Mouse (Mus musculus) kidney, postnatal 0 days (tissue): ENCODE data around the gene Ap1b1. TPM values are rescaled to one million over a fixed set of nuclear protein-coding genes. Genes with fewer than 3 reads are reported as not detected.

Experiments used
- ATAC-seq: fragments of 200-750 bp; cut with Nextera tagmentation; replicated peaks from 2 replicates; pipeline ENCODE4 v1.8.0; 2017; ENCODE audit warnings: low read depth, moderate number of reproducible peaks, moderate TSS enrichment, moderate library complexity; ENCODE audit not compliant: low FRiP score
- DNase-seq: peaks from one replicate; pipeline ENCODE4 v3.0.0-alpha.2; 2016; ENCODE audit warnings: low spot score
- H3K27ac ChIP-seq: fragments of 300-500 bp; sonication (generic); 2 replicates; pipeline ENCODE4 v1.5.1; 2014; ENCODE audit warnings: mild to moderate bottlenecking
- H3K27me3 ChIP-seq: fragments of 300-500 bp; sonication (generic); 2 replicates; pipeline ENCODE4 v1.6.1; 2014; ENCODE audit warnings: low read length, mixed read lengths; ENCODE audit not compliant: insufficient read depth
- H3K36me3 ChIP-seq: fragments of 300-500 bp; sonication (generic); 2 replicates; pipeline ENCODE4 v1.6.1; 2014; ENCODE audit warnings: low read length, mixed read lengths; ENCODE audit not compliant: insufficient read depth
- H3K4me1 ChIP-seq: fragments of 300-500 bp; sonication (generic); replicated peaks from 2 replicates; pipeline ENCODE4 v1.6.1; 2014; ENCODE audit warnings: antibody characterized with exemption, low read length, mixed read lengths; ENCODE audit not compliant: insufficient read depth
- H3K4me2 ChIP-seq: fragments of 300-500 bp; sonication (generic); 2 replicates; pipeline ENCODE4 v1.6.1; 2014; ENCODE audit warnings: mild to moderate bottlenecking, low read length, moderate library complexity, mixed read lengths
- H3K4me3 ChIP-seq: fragments of 300-500 bp; sonication (generic); replicated peaks from 2 replicates; pipeline ENCODE4 v1.5.1; 2014; ENCODE audit warnings: low read depth, low read length
- H3K9ac ChIP-seq: fragments of 300-500 bp; sonication (generic); 2 replicates; pipeline ENCODE4 v1.6.1; 2014; ENCODE audit warnings: low read depth, low read length
- H3K9me3 ChIP-seq: fragments of 300-500 bp; sonication (generic); replicated peaks from 2 replicates; pipeline ENCODE4 v1.6.1; 2016; ENCODE audit warnings: low read length, inconsistent platforms, mixed read lengths
- CTCF ChIP-seq: IDR thresholded peaks from 2 replicates; pipeline ENCODE4 v1.5.1; 2016; ENCODE audit warnings: antibody characterized with exemption, low read depth, mild to moderate bottlenecking, moderate library complexity
- WGBS: fragments of 180-500 bp; shearing (Covaris S2); extraction: QIAGEN DNeasy Blood & Tissue Kit; methylation state at CpG from one replicate; pipeline ENCODE4 v1.1.7; 2014; 5-methylcytosine and 5-hydroxymethylcytosine counted together
- polyA plus RNA-seq: library from polyadenylated mRNA; unstranded; fragments of >200 nt; fragmentation: Nextera tagmentation; extraction: Ambion mirVana; gene quantifications from 2 replicates; pipeline ENCODE4 v1.2.1, GENCODE M21; 2015

Gene Ap1b1
- polyA plus RNA-seq, 1 experiment from 2014 or later, result 54.5 TPM

DNA sequence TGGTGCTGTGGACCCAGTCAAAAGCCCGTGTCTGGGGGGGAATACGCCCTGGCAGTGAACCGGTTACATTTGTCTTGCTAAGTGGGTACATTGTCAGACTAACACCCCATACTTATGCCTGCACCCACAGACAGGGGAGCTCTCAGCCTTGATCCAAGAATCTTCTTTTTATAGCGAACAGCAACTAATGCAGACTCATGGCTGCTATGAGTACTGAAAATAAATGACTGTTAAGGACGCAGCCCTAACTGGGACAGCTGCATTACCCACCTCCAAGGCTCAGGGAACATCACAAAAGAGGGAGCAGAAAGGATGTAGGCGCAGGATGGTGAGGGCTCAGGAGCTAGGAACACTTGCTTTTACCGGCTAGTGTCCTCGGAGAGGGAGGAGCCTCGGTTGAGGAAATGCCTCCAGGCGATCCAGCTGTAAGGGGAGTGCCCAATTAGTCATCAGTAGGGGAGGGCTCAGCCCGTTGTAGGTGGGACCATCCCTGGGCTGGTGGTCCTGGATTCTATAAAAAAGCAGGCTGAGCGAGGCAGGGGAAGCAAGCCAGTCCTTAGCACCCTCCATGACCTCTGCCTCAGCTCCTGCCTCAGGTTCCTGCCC, 59.8 kb downstream of the Ap1b1 start:
- no peak for TF ChIP-seq CTCF
- no peak overlapping the region for H3K27ac ChIP-seq
- no peaks in the 10 kb centered on the region for H3K27me3 ChIP-seq
- 43% methylated on average over 12 of the region's 12 CpGs for WGBS
- H3K36me3 ChIP-seq, result 0 out of 2 replicates have a peak, but pooled peaks cover 3% of the 10 kb centered on the region
- no peak overlapping the region for H3K4me3 ChIP-seq
- H3K4me2 ChIP-seq, result no peak overlapping the region
- H3K9me3 ChIP-seq, result no peaks in the 10 kb centered on the region
- H3K4me1 ChIP-seq, result no peaks in the 10 kb centered on the region
- DNase-seq (no peak), ATAC-seq (no peak)
- no peak overlapping the region for H3K9ac ChIP-seq

DNA sequence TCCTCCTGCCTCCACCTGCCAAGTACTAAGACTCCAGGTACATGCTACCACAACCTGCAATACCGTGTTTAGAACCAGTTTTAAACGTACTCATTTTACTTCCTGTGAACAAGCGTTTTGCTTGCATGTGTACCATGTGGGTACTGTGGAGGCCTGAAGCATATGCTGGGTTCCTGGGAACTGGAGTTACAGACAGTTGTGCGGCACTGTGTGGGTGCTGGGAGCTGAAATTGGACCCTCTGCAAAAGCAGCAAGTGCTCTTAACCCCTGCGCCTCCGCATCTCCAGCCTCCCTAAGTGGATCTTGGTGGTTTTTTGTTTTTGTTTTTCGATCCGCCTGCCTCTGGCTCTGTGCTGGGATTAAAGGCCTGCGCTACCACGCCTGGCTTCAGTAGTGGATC, 65.0 kb downstream of the Ap1b1 start:
- no peaks in the 10 kb centered on the region for H3K36me3 ChIP-seq
- H3K4me3 ChIP-seq, result no peak overlapping the region
- no peaks in the 10 kb centered on the region for H3K4me1 ChIP-seq
- H3K9me3 ChIP-seq, result no peaks in the 10 kb centered on the region
- H3K27me3 ChIP-seq, result no peaks in the 10 kb centered on the region
- TF ChIP-seq CTCF, result no peak
- ATAC-seq, result no peak
- no peak overlapping the region for H3K4me2 ChIP-seq
- 69% methylated on average over 10 of the region's 10 CpGs for WGBS
- H3K9ac ChIP-seq, result no peak overlapping the region
- DNase-seq, result no peak
- no peak overlapping the region for H3K27ac ChIP-seq

DNA sequence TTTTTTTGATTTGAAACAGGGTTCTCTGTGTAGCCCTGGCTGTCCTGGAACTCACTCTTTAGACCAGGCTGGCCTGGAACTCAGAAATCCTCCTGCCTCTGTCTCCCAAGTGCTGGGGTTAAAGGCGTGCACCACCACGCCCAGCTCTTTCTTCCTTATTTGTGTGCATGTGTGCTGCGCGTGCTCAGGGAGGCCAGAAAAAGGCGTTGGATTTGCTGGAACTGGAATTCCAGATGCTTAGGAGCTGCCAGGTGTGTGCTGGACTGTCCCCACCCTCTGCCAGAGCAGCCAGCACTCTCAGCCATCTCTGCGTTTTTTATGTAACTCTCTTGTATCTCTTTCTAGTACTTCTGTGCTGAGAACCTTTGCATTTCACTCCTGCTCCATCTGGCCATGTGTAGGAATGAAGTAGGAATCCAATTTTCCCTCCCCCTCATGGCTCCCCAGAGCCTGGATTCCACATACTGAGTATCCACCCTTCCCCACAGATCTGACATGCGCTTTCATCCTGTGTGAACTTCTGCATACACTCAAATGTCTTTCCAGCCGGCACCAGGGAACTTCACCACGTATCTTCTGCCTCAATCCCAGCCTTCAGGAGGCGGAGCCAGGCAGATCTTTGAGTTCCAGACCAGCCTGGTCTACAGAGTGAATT, 65.7 kb downstream of the Ap1b1 start:
- no peaks in the 10 kb centered on the region for H3K36me3 ChIP-seq
- ATAC-seq (no peak), DNase-seq (no peak)
- H3K27ac ChIP-seq, result no peak overlapping the region
- H3K27me3 ChIP-seq, result no peaks in the 10 kb centered on the region
- no peak overlapping the region for H3K4me3 ChIP-seq
- peaks cover 1% of the 10 kb centered on the region; the same call in 1 of the 2 replicates for H3K4me1 ChIP-seq
- H3K4me2 ChIP-seq, result no peak overlapping the region
- no peaks in the 10 kb centered on the region for H3K9me3 ChIP-seq
- WGBS, result 75% methylated on average over 10 of the region's 10 CpGs
- no peak for TF ChIP-seq CTCF
- H3K9ac ChIP-seq, result no peak overlapping the region

DNA sequence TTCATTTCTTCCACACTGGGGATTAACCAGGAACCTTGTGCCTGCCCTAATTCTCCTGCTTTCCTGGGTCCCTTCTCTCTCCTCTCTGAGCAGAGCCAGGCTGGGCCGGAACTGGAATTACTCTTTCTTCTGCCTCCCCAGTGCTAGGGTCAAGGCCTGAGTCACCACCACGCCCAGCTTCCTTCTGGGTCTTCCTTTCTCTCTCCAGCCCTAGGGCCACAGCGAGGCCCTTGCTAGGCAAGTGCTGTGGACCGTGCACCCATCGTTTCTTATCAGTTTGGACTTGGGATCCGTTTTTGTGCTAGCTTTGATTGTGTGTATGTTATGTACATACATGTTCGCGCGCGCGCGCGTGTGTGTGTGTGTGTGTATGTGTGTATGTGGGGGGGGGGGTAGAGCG, 67.5 kb downstream of the Ap1b1 start:
- Histone ChIP-seq H3K27ac (no peak overlapping the region), H3K36me3 (no peaks in the 10 kb centered on the region), H3K27me3 (peaks cover 5% of the 10 kb centered on the region), H3K4me3 (no peak overlapping the region), H3K9me3 (no peaks in the 10 kb centered on the region), H3K4me2 (no peak overlapping the region), H3K9ac (no peak overlapping the region), H3K4me1 (peaks cover 12% of the 10 kb centered on the region; the same call in 1 of the 2 replicates)
- ATAC-seq (no peak), DNase-seq (no peak)
- 84% methylated on average over 14 of the region's 14 CpGs for WGBS
- no peak for TF ChIP-seq CTCF

DNA sequence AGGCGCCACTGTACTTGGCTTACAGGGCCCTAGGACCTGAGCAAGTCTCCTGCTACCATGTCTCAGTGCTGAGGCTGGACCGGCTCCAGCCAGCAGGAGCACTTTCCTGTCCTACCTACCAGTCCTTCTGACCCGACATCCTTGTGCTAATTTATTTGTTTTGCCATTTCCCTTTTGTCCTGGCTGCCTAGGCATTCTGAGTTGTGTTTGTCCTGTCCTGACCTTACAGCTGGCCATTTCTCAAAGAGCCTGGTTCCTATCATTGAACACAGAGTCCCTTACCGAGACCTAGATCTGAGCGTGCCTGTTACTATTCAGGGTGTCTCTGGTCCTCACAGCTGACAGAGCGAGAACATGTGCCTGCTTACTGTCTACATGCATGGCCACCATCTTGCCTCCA, 68.2 kb downstream of the Ap1b1 start:
- no peaks in the 10 kb centered on the region for H3K36me3 ChIP-seq
- no peaks in the 10 kb centered on the region for H3K9me3 ChIP-seq
- peaks cover 12% of the 10 kb centered on the region; the same call in 1 of the 2 replicates for H3K4me1 ChIP-seq
- H3K27ac ChIP-seq, result no peak overlapping the region
- no peak; the same call in 1 of the 2 replicates for TF ChIP-seq CTCF
- ATAC-seq, result no peak
- peaks cover 7% of the 10 kb centered on the region for H3K27me3 ChIP-seq
- no peak overlapping the region for H3K9ac ChIP-seq
- DNase-seq, result no peak
- no peak overlapping the region for H3K4me3 ChIP-seq
- WGBS, result 59% methylated on average over 6 of the region's 6 CpGs
- H3K4me2 ChIP-seq, result no peak overlapping the region

DNA sequence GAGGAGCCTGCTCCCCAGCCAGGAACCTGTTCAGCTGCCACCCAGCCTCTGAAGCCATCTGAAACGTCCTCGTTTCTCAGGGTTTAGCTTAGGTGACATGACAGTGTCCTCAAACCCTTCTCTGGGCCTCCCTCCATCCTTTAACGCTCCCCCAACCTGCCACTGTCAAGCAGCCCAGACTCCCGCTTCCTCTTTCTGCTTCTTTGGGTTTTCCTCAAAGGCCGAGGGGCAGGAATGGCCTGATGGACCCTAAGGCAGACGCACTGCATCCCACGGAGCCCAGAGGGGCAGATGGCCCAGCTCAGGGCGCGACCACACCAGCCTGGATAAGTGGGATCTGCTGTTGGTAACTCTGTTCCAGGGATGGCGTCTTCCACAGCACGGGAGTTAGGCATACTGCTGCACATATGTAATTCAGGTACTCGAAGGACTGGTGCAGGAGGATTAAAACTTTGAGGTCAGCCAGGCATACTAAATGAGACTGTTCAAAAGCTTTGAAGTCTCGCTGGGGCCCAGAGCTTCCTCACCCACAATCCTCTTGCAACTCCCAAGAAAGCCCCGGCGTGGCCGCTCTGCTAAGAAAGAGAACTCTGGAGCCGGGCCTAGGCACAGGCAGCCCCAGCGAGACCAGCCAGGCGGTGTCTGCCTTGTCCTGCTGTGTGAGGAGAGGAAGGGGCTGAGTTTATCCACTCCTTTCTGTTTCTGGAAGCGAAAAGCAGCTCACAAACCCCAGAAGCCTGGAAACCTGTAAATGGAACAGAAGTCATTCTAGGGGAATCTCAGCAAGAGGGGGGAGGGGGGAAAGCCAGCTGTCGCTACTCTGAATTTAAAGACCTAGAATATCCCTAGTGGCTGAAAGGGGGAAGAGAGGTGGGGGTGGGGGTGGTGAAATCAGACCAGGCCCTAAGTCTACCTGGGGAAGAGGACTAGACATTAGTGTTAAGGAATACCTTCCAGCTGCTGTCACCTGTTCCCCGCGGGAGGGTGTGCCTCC, 69.6 kb downstream of the Ap1b1 start:
- Histone ChIP-seq H3K4me1 (peaks cover 12% of the 10 kb centered on the region; the same call in 1 of the 2 replicates), H3K4me3 (no peak overlapping the region), H3K4me2 (no peak overlapping the region), H3K36me3 (no peaks in the 10 kb centered on the region), H3K9me3 (no peaks in the 10 kb centered on the region), H3K27ac (no peak overlapping the region), H3K27me3 (peaks cover 7% of the 10 kb centered on the region), H3K9ac (no peak overlapping the region)
- no peak for TF ChIP-seq CTCF
- DNase-seq (no peak), ATAC-seq (no peak)
- WGBS, result 42% methylated on average over 23 of the region's 23 CpGs
